Mouse (Mus musculus) kidney, embryonic 16.5 days (tissue): ENCODE data around the gene 0610010K14Rik. TPM values are rescaled to one million over a fixed set of nuclear protein-coding genes. Genes with fewer than 3 reads are reported as not detected.
A peak's percentile ranks its signal among the peaks of the same experiment; 100 is the strongest.

Experiments
- ATAC-seq: fragments of 200-750 bp; cut with Nextera tagmentation; 2 replicates; pipeline ENCODE4 v1.8.0; 2017; ENCODE audit warnings: moderate TSS enrichment; ENCODE audit not compliant: low FRiP score, low TSS enrichment
- H3K27ac ChIP-seq: fragments of 300-500 bp; sonication (generic); 2 replicates; pipeline ENCODE4 v1.5.1; 2014; ENCODE audit warnings: low read length
- H3K27me3 ChIP-seq: fragments of 300-500 bp; sonication (generic); 2 replicates; pipeline ENCODE4 v1.6.1; 2014; ENCODE audit warnings: low read length, control low read depth, mixed read lengths; ENCODE audit not compliant: insufficient read depth
- H3K36me3 ChIP-seq: fragments of 300-500 bp; sonication (generic); 2 replicates; pipeline ENCODE4 v1.6.1; 2014; ENCODE audit warnings: low read length, control low read depth, mixed read lengths; ENCODE audit not compliant: insufficient read depth
- H3K4me1 ChIP-seq: fragments of 300-500 bp; sonication (generic); 2 replicates; pipeline ENCODE4 v1.6.1; 2014; ENCODE audit warnings: low read length, control low read depth, mixed read lengths; ENCODE audit not compliant: insufficient read depth
- H3K4me2 ChIP-seq: fragments of 300-500 bp; sonication (generic); replicated peaks from 2 replicates; pipeline ENCODE4 v1.6.1; 2014; ENCODE audit warnings: low read depth, low read length
- H3K4me3 ChIP-seq: fragments of 300-500 bp; sonication (generic); 2 replicates; pipeline ENCODE4 v1.5.1; 2014; ENCODE audit warnings: mild to moderate bottlenecking, low read length
- H3K9ac ChIP-seq: fragments of 300-500 bp; sonication (generic); replicated peaks from 2 replicates; pipeline ENCODE4 v1.6.1; 2014; ENCODE audit warnings: low read length
- H3K9me3 ChIP-seq: fragments of 300-500 bp; sonication (generic); 2 replicates; pipeline ENCODE4 v1.6.1; 2016; ENCODE audit warnings: low read length, control low read depth
- WGBS: fragments of 180-500 bp; shearing (Covaris S2); extraction: QIAGEN DNeasy Blood & Tissue Kit; methylation state at CpG from one replicate; pipeline ENCODE4 v1.1.7; 2014; 5-methylcytosine and 5-hydroxymethylcytosine counted together
- microRNA counts: library from miRNA; unstranded; fragments of <30 nt; microRNA quantifications from one replicate; lab custom pipeline; 2016
- microRNA-seq: library from miRNA; unstranded; fragments of <30 nt; microRNA quantifications from one replicate; pipeline ENCODE4, GENCODE M21; 2016
- polyA plus RNA-seq: library from polyadenylated mRNA; unstranded; fragments of >200 nt; fragmentation: Nextera tagmentation; extraction: Ambion mirVana; gene quantifications from 2 replicates; pipeline ENCODE4 v1.2.1, GENCODE M21; 2015

The 0610010K14Rik gene
- polyA plus RNA-seq, 1 experiment from 2014 or later, result 170 TPM

DNA sequence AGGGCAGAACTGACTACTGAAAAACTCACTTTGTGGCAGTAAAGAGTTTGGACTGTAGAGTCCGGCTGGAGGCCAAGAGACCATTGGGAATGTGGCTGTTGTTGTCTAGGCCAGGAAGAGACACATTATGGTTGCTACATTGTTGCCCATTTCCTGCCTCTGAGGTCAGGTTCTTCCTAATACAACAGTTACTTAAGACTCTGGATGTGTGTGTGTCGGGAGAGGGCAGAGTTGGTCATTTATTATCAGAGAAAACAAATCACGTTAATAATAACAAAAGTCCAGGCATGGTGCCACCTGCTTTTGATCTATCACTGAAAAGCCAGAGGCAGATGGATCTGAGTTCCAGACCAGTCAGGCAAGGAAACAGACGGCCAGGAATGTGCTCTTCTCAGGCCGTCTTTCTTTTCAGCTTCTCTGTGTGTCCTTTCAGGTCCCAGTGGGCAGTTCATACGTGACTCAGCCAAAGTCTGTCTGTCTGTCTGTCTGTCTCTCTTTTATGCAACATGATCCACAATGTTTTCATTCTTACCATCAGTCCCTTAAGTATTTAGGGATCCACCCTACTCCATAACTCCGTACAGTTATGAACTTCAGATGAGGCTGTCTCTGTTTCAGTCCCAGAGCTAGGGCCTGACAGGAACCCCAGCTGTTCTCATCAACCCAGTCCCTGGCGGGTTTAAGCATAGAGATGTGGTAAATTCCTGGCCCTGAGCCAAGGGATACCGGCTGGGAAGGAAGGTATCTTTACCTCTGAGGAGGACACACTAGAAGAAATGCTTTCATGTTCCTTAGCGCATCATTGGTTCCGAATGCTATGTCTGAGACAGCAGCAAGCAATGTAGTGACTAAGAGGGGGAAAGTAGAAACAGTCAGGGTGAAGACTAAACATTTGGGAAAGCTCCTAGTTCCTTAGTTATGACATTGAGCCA, 44.1 kb downstream of the 0610010K14Rik start:
- Histone ChIP-seq H3K27ac (no peak overlapping the region), H3K27me3 (no peaks in the 10 kb centered on the region), H3K9ac (no peak overlapping the region), H3K4me1 (0 out of 2 replicates have a peak, but pooled peaks cover 7% of the 10 kb centered on the region), H3K36me3 (no peaks in the 10 kb centered on the region), H3K9me3 (peaks cover 3% of the 10 kb centered on the region; the same call in 1 of the 2 replicates), H3K4me3 (no peak overlapping the region), H3K4me2 (no peak overlapping the region)
- WGBS, result 29% methylated on average over 11 of the region's 11 CpGs
- ATAC-seq, result no peak

DNA sequence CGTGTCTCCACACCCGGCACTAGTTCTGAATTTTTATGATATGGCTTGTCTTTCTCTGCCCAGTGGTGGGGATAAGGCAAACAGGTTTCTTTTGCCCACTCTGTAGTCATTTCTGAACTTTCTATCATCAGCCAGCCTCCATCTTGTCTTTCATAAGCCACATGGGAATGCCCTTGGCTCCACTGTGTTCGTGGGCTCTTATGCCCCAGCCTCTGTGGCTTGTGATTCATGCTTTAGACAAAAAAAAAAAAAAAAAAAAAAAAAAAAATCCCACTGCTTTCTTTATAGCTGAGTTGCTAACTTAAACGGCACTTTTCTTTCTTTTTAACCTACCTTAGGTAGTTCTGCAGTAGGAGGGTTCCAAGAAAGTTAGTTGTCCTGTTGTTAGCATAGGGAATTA, 45.6 kb downstream of the 0610010K14Rik start:
- Histone ChIP-seq H3K9me3 (peaks cover 3% of the 10 kb centered on the region; the same call in 1 of the 2 replicates), H3K4me1 (0 out of 2 replicates have a peak, but pooled peaks cover 7% of the 10 kb centered on the region), H3K4me3 (no peak overlapping the region), H3K27me3 (no peaks in the 10 kb centered on the region), H3K9ac (no peak overlapping the region), H3K27ac (no peak overlapping the region), H3K4me2 (no peak overlapping the region), H3K36me3 (no peaks in the 10 kb centered on the region)
- ATAC-seq, result no peak
- 82% methylated on average over 4 of the region's 4 CpGs for WGBS

DNA sequence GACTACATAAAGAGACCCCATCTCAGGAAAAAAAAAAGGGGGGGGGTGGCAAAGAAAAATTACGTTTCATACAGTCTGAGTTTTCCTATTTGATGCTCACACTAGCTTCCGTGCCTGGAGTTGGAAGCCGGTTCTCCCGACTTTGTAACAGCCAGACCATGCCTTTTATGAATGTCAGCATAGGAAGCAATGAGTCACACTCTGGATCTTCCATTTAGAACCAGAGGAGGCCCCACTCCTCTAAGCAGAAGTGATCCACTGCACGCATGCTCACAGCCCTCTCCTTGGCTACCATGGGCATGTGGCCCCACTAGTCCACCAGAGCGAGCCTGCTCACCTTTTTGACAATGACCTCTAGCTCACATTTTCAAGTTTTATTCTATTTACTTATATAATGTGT, 46.5 kb downstream of the 0610010K14Rik start:
- no peak for ATAC-seq
- no peaks in the 10 kb centered on the region for H3K27me3 ChIP-seq
- no peaks in the 10 kb centered on the region for H3K36me3 ChIP-seq
- no peak overlapping the region for H3K4me2 ChIP-seq
- 80% methylated on average over 6 of the region's 6 CpGs for WGBS
- H3K9me3 ChIP-seq, result peaks cover 3% of the 10 kb centered on the region; the same call in 1 of the 2 replicates
- 0 out of 2 replicates have a peak, but pooled peaks cover 7% of the 10 kb centered on the region for H3K4me1 ChIP-seq
- H3K4me3 ChIP-seq, result no peak overlapping the region
- H3K27ac ChIP-seq, result no peak overlapping the region
- no peak overlapping the region for H3K9ac ChIP-seq

DNA sequence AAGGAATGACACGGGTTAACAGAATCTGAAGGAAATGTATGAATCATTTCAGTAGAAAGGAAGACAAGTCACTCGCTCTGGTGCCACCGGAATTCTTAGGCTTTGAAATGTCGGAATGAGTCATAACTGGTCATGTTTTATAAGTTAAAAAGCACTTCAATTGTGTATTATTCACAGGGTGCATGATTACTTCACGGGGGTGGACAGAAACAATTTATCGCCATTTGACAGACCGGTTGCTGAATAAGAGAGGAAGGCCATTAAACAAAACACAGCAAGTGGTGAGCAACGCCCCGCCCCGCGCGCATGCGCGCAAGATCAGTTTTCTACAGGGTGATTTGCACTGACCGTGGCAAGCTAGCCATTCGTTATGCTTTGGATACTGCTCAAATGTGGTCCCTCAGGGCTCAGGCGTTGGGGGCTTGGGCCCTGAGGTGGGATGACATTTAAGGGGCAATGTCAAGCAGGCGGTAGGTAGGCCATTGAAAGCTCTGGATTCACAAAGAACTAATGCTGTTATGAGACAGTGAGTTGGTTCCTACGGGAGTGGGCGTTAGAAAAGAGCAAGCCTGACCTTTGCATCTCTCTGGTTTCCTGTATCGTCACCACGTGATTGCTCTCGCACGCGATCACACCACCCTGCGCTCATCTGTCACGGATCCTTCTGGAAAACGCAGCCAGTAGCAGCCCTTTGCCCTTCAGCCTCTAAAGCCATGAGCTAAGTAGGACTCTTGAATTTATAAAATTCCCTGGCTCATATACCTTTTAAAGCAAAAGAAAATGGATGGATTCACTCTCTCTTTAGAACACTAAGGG, 48.2 kb downstream of the 0610010K14Rik start:
- no peaks in the 10 kb centered on the region for H3K36me3 ChIP-seq
- H3K9me3 ChIP-seq, result no peaks in the 10 kb centered on the region
- no peak overlapping the region for H3K27ac ChIP-seq
- H3K27me3 ChIP-seq, result no peaks in the 10 kb centered on the region
- 77% methylated on average over 28 of the region's 28 CpGs for WGBS
- no peak overlapping the region for H3K4me2 ChIP-seq
- no peak for ATAC-seq
- H3K4me3 ChIP-seq, result no peak overlapping the region
- H3K4me1 ChIP-seq, result 0 out of 2 replicates have a peak, but pooled peaks cover 7% of the 10 kb centered on the region
- no peak overlapping the region for H3K9ac ChIP-seq

MicroRNAs within 50 kb of the gene (microRNA counts, 519-probe panel; counts per million panel counts)
- microRNA mmu-miR-195 (lab: Ali Mortazavi, UCI) (104 counts per million, percentile 35 among the panel's probes with 10 or more counts), microRNA mmu-miR-497 (lab: Ali Mortazavi, UCI) (2,224 counts per million, percentile 56 among the panel's probes with 10 or more counts)

Small RNA genes lying within 50 kb of the gene (microRNA-seq; reads per million reads assigned to microRNA genes)
- gene Mir195a (660 reads per million, percentile 76 among the genes with 10 or more reads in this experiment), gene Mir497 (not detected), gene Mir497b (not detected)

Other genes starting within 250 kb of the 0610010K14Rik start
- gene Gabarap, start 246.8 kb downstream of the 0610010K14Rik start, polyA plus RNA-seq, result 437 and 481 TPM in 2 replicates
- gene Phf23, start 242.1 kb downstream of the 0610010K14Rik start, polyA plus RNA-seq, result 69.1 and 74.5 TPM in 2 replicates
- gene Dvl2, start 237.3 kb downstream of the 0610010K14Rik start, polyA plus RNA-seq, result 39.1 and 40.7 TPM in 2 replicates
- 107 and 114 TPM in 2 replicates for gene Acadvl, start 222.5 kb downstream of the 0610010K14Rik start, polyA plus RNA-seq
- 9.3 and 13.2 TPM in 2 replicates for gene Dlg4, start 221.0 kb downstream of the 0610010K14Rik start, polyA plus RNA-seq
- 1.3 and 1.4 TPM in 2 replicates for gene Asgr1, start 183.8 kb downstream of the 0610010K14Rik start, polyA plus RNA-seq
- 0.17 and 0.19 TPM in 2 replicates for gene Asgr2, start 145.3 kb downstream of the 0610010K14Rik start, polyA plus RNA-seq
- 0.31 and 0.36 TPM in 2 replicates for gene Mgl2, start 107.6 kb downstream of the 0610010K14Rik start, polyA plus RNA-seq
- gene Clec10a, start 81.7 kb downstream of the 0610010K14Rik start, polyA plus RNA-seq, result 0.67 and 0.80 TPM in 2 replicates
- 5.2 and 5.5 TPM in 2 replicates for gene Slc16a11, start 25.2 kb downstream of the 0610010K14Rik start, polyA plus RNA-seq
- gene Slc16a13, start 16.9 kb downstream of the 0610010K14Rik start, polyA plus RNA-seq, result 18.6 and 19.3 TPM in 2 replicates
- gene Bcl6b, start 8.1 kb downstream of the 0610010K14Rik start, polyA plus RNA-seq, result 27.4 and 31.3 TPM in 2 replicates
- 10.5 and 11.5 TPM in 2 replicates for gene Gm21988, start 1.9 kb upstream of the 0610010K14Rik start, polyA plus RNA-seq
- 235 and 255 TPM in 2 replicates for gene Rnasek, start 1.9 kb upstream of the 0610010K14Rik start, polyA plus RNA-seq
- 6.5 and 6.9 TPM in 2 replicates for gene Alox12, start 17.4 kb upstream of the 0610010K14Rik start, polyA plus RNA-seq
- 0.07 and 0.09 TPM in 2 replicates for gene Alox12e, start 84.7 kb upstream of the 0610010K14Rik start, polyA plus RNA-seq
- gene Alox15, start 114.1 kb upstream of the 0610010K14Rik start, polyA plus RNA-seq, result 2.0 TPM in 2 replicates
- 40.3 and 41.9 TPM in 2 replicates for gene Pelp1, start 172.1 kb upstream of the 0610010K14Rik start, polyA plus RNA-seq
- gene Arrb2, start 194.7 kb upstream of the 0610010K14Rik start, polyA plus RNA-seq, result 15.3 and 19.0 TPM in 2 replicates
- 43.9 and 46.3 TPM in 2 replicates for gene Med11, start 214.0 kb upstream of the 0610010K14Rik start, polyA plus RNA-seq
- 1.4 and 1.5 TPM in 2 replicates for gene Zmynd15, start 221.5 kb upstream of the 0610010K14Rik start, polyA plus RNA-seq
- gene Cxcl16, start 222.1 kb upstream of the 0610010K14Rik start, polyA plus RNA-seq, result 9.1 and 9.7 TPM in 2 replicates